Mouse (Mus musculus): ENCODE data around the gene Man2a2.
"Not testable (repeated sequence)": the region's sequence is repeated elsewhere in the genome, so short reads cannot be mapped to it uniquely, and the experiment has no call there.

The Man2a2 gene

GRCm38 (mm10) chr7:80400571-80400970 lies 29.4 kb upstream of the Man2a2 start:
- no peak for DNase-seq (ENCODE audit: extremely low read depth, low read depth, low spot score)

GRCm38 (mm10) chr7:80400099-80400498 lies 28.9 kb upstream of the Man2a2 start:
- no peak for DNase-seq (ENCODE audit: extremely low read depth, low read depth, low spot score)

- no peak for DNase-seq (ENCODE audit: extremely low read depth, low read depth, low spot score)
Measured at GRCm38 (mm10) chr7:80398654-80399444, 27.7 kb upstream of the Man2a2 start.

- DNase-seq (ENCODE audit: extremely low read depth, low read depth, low spot score), result no peak
Measured at GRCm38 (mm10) chr7:80397986-80398385, 26.8 kb upstream of the Man2a2 start.

GRCm38 (mm10) chr7:80396427-80396826 lies 25.3 kb upstream of the Man2a2 start:
- not testable (repeated sequence) for DNase-seq (ENCODE audit: extremely low read depth, low read depth, low spot score)

- no peak for DNase-seq (ENCODE audit: extremely low read depth, low read depth, low spot score)
Measured at GRCm38 (mm10) chr7:80394600-80394999, 23.4 kb upstream of the Man2a2 start.

GRCm38 (mm10) chr7:80392119-80392518 lies 20.9 kb upstream of the Man2a2 start:
- no peak for DNase-seq (ENCODE audit: extremely low read depth, low read depth, low spot score)

GRCm38 (mm10) chr7:80387633-80388543 lies 16.7 kb upstream of the Man2a2 start, which contains the start of gene Fes:
TSS of gene Fes (minus strand) at chr7:80387946.
- no peak for DNase-seq (ENCODE audit: extremely low read depth, low read depth, low spot score)

GRCm38 (mm10) chr7:80387033-80387632 lies 16.0 kb upstream of the Man2a2 start:
- DNase-seq (ENCODE audit: extremely low read depth, low read depth, low spot score), result no peak

- DNase-seq (ENCODE audit: extremely low read depth, low read depth, low spot score), result no peak
Measured at GRCm38 (mm10) chr7:80386235-80386930, 15.2 kb upstream of the Man2a2 start.

GRCm38 (mm10) chr7:80382919-80383318 lies 11.7 kb upstream of the Man2a2 start:
- no peak for DNase-seq (ENCODE audit: extremely low read depth, low read depth, low spot score)

GRCm38 (mm10) chr7:80379531-80379930 lies 8.4 kb upstream of the Man2a2 start:
- no peak for DNase-seq (ENCODE audit: extremely low read depth, low read depth, low spot score)

GRCm38 (mm10) chr7:80377471-80377870 lies 6.3 kb upstream of the Man2a2 start:
- DNase-seq (ENCODE audit: extremely low read depth, low read depth, low spot score), result no peak

GRCm38 (mm10) chr7:80376192-80376591 lies 5.0 kb upstream of the Man2a2 start:
- no peak for DNase-seq (ENCODE audit: extremely low read depth, low read depth, low spot score)

GRCm38 (mm10) chr7:80375376-80376039 lies 4.3 kb upstream of the Man2a2 start:
- no peak for DNase-seq (ENCODE audit: extremely low read depth, low read depth, low spot score)

GRCm38 (mm10) chr7:80374733-80375132 lies 3.6 kb upstream of the Man2a2 start:
- no peak for DNase-seq (ENCODE audit: extremely low read depth, low read depth, low spot score)

- DNase-seq (ENCODE audit: extremely low read depth, low read depth, low spot score), result no peak
Measured at GRCm38 (mm10) chr7:80374280-80374679, 3.1 kb upstream of the Man2a2 start.

- no peak for DNase-seq (ENCODE audit: extremely low read depth, low read depth, low spot score)
Measured at GRCm38 (mm10) chr7:80373850-80374249, 2.7 kb upstream of the Man2a2 start.

- no peak for DNase-seq (ENCODE audit: extremely low read depth, low read depth, low spot score)
Measured at GRCm38 (mm10) chr7:80373352-80373751, 2.2 kb upstream of the Man2a2 start.

GRCm38 (mm10) chr7:80372667-80373066 lies 1.5 kb upstream of the Man2a2 start:
- DNase-seq (ENCODE audit: extremely low read depth, low read depth, low spot score), result no peak

Data from fat pad, adult 2 months (tissue).